Mouse (Mus musculus) hindbrain, embryonic 12.5 days (tissue): ENCODE data around the gene Ccr6. TPM values are rescaled to one million over a fixed set of nuclear protein-coding genes. Genes with fewer than 3 reads are reported as not detected.
"Not testable (repeated sequence)": the region's sequence is repeated elsewhere in the genome, so short reads cannot be mapped to it uniquely, and the experiment has no call there.

Experiments used
- ATAC-seq: fragments of 200-750 bp; cut with Nextera tagmentation; 2 replicates; pipeline ENCODE4 v1.8.0; 2017; ENCODE audit warnings: moderate TSS enrichment; ENCODE audit not compliant: low FRiP score
- H3K27ac ChIP-seq: fragments of 300-500 bp; sonication (generic); 2 replicates; pipeline ENCODE4 v1.5.1; 2016; ENCODE audit warnings: mild to moderate bottlenecking
- H3K27me3 ChIP-seq: fragments of 300-500 bp; sonication (generic); 2 replicates; pipeline ENCODE4 v1.6.1; 2016; ENCODE audit warnings: mild to moderate bottlenecking
- H3K36me3 ChIP-seq: fragments of 300-500 bp; sonication (generic); 2 replicates; pipeline ENCODE4 v1.6.1; 2016; ENCODE audit warnings: mild to moderate bottlenecking
- H3K4me1 ChIP-seq: fragments of 300-500 bp; sonication (generic); 2 replicates; pipeline ENCODE4 v1.6.1; 2016
- H3K4me2 ChIP-seq: fragments of 300-500 bp; sonication (generic); replicated peaks from 2 replicates; pipeline ENCODE4 v1.6.1; 2016; ENCODE audit warnings: mild to moderate bottlenecking
- H3K4me3 ChIP-seq: fragments of 300-500 bp; sonication (generic); 2 replicates; pipeline ENCODE4 v1.5.1; 2016; ENCODE audit warnings: mild to moderate bottlenecking
- H3K9ac ChIP-seq: fragments of 300-500 bp; sonication (generic); 2 replicates; pipeline ENCODE4 v1.6.1; 2016; ENCODE audit warnings: mild to moderate bottlenecking, moderate library complexity
- H3K9me3 ChIP-seq: fragments of 300-500 bp; sonication (generic); replicated peaks from 2 replicates; pipeline ENCODE4 v1.6.1; 2016; ENCODE audit warnings: mild to moderate bottlenecking
- WGBS: fragments of 180-500 bp; shearing (Covaris S2); methylation state at CpG from one replicate; pipeline ENCODE4 v1.1.7; 2016; 5-methylcytosine and 5-hydroxymethylcytosine counted together
- polyA plus RNA-seq: library from polyadenylated mRNA; unstranded; fragments of >200 nt; fragmentation: Nextera tagmentation; extraction: Ambion mirVana; gene quantifications from 2 replicates; pipeline ENCODE4 v1.2.1, GENCODE M21; 2016

Ccr6 gene
- polyA plus RNA-seq, 1 experiment from 2014 or later = not detected

DNA sequence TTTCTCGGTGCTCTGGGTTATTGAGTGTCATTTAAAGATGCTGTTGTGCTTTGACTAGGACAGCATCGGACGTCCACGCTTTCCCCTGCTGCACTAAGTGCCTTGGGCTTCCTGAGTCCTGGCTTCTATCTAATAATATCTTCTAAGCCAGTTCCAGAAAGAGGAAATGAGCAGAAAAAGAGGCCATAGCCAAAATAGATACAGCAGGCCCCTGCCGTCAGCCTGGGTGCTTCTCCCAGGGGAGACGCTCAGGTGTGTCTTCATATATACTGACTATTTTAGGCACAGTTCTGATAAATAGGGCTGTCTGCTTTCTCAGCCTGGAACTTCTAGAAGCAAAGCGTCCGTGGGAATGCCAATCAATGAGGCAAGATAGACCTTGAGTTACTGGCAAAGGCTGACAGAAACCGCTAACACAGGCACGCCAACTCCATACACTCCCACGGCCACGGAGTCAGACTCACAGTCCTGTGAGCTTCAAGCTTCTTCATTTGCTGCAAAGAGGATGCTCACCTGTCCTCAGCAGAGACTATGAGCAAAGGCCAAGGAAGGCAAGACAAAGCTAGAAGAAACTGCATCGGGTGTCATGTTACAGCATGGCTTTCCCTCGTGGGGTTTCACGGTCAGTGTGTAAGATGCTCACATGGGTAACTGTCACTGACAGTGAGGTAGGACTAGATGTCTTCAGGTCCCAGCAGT lies 2.3 kb downstream of the Ccr6 start:
- no peaks in the 10 kb centered on the region for H3K9me3 ChIP-seq
- H3K4me3 ChIP-seq = no peak overlapping the region
- H3K4me1 ChIP-seq = no peaks in the 10 kb centered on the region
- no peak overlapping the region for H3K9ac ChIP-seq
- H3K27ac ChIP-seq = no peak overlapping the region
- no peaks in the 10 kb centered on the region for H3K27me3 ChIP-seq
- 88% methylated on average over 15 of the region's 15 CpGs for WGBS
- H3K36me3 ChIP-seq = no peaks in the 10 kb centered on the region
- H3K4me2 ChIP-seq = no peak overlapping the region
- no peak for ATAC-seq

DNA sequence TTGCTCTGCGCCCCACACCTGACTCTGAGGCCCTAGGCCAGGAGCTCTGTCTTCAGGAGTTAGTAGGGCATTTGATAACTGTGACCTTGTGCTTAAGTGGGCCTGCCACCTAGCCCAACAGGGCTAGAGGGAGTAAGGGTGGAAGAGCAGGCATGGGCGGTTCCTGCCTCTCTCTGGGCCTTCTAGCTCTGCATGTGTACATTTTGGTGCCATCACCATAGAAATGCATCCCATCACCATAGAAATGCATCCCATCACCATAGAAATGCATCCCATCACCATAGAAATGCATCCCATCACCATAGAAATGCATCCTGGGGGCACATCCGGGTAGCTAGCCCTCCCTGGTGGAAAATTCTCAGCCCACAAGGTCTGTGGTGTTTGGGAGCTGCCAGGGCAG lies 3.7 kb downstream of the Ccr6 start:
- H3K9ac ChIP-seq = no peak overlapping the region
- no peak overlapping the region for H3K27ac ChIP-seq
- no peak overlapping the region for H3K4me3 ChIP-seq
- no peaks in the 10 kb centered on the region for H3K4me1 ChIP-seq
- H3K4me2 ChIP-seq = no peak overlapping the region
- ATAC-seq = no peak
- WGBS = 83% methylated on average over 3 of the region's 3 CpGs
- H3K27me3 ChIP-seq = no peaks in the 10 kb centered on the region
- no peaks in the 10 kb centered on the region for H3K36me3 ChIP-seq
- no peaks in the 10 kb centered on the region for H3K9me3 ChIP-seq

DNA sequence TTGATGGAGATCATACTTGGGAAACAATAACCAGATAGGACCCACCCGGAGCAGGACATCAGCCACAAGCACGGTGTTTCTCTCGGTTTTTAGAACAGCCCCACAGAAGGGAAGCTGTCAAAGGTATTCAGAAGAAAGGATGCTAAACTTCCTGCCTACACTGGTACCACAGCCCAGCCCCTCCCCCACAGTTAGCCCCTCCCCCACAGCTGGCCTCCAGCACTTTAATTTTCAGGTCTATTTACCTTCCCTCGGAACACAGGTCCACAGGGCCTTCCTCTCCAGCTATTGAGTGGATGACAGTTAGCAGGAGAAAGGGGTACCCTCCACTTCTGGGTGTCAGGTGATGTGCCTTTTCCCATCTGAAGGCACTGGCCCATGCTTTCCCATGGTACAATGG lies 4.7 kb downstream of the Ccr6 start:
- no peaks in the 10 kb centered on the region for H3K27me3 ChIP-seq
- WGBS = 66% methylated on average over 4 of the region's 4 CpGs
- no peaks in the 10 kb centered on the region for H3K4me1 ChIP-seq
- no peak overlapping the region for H3K4me3 ChIP-seq
- H3K9ac ChIP-seq = no peak overlapping the region
- no peak for ATAC-seq
- H3K9me3 ChIP-seq = no peaks in the 10 kb centered on the region
- no peak overlapping the region for H3K4me2 ChIP-seq
- H3K27ac ChIP-seq = no peak overlapping the region
- H3K36me3 ChIP-seq = no peaks in the 10 kb centered on the region

DNA sequence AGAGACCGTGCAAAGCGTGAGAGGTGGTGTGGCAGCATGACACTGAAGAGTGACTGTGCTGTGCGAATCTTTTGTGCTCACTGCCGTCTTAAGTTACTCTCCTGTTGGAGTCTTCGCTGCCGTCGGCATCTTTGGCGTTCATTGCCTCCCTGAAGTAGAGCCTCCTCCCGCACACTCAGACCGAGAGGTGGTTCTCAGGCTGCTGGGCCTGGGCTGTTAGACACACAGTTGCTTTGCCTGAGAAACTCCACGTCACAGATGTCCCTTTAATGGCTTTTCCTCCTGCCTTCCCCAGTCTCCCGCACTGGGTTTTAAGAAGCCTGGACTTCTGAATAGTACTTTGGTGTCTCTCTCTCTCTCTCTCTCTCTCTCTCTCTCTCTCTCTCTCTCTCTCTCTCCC lies 5.8 kb downstream of the Ccr6 start:
- no peak for ATAC-seq
- no peaks in the 10 kb centered on the region for H3K4me1 ChIP-seq
- no peak overlapping the region for H3K4me2 ChIP-seq
- no peaks in the 10 kb centered on the region for H3K27me3 ChIP-seq
- H3K36me3 ChIP-seq = no peaks in the 10 kb centered on the region
- H3K27ac ChIP-seq = no peak overlapping the region
- no peak overlapping the region for H3K9ac ChIP-seq
- WGBS = 74% methylated on average over 12 of the region's 12 CpGs
- no peaks in the 10 kb centered on the region for H3K9me3 ChIP-seq
- no peak overlapping the region for H3K4me3 ChIP-seq

DNA sequence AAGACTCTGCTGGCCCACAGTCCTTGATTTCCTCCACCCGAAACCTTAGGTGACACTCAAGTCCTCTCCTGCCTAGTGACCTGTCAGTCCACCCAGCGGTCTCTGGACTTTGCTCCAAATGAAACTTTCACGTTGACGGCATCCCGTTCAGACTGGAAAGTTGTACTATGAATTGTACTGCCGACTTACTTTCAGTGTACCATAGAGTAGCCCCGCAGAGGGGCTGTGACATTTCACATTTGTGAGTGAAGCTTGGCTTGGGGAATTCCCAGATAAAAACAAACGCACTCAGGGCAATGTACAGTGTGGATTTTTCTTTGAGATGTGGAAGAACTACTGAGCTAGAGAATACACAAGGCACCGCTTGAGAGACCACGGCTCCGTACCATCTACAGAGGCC lies 6.3 kb downstream of the Ccr6 start:
- WGBS = 90% methylated on average over 11 of the region's 11 CpGs
- no peak overlapping the region for H3K27ac ChIP-seq
- no peak overlapping the region for H3K9ac ChIP-seq
- no peaks in the 10 kb centered on the region for H3K27me3 ChIP-seq
- H3K36me3 ChIP-seq = no peaks in the 10 kb centered on the region
- no peaks in the 10 kb centered on the region for H3K4me1 ChIP-seq
- H3K4me2 ChIP-seq = no peak overlapping the region
- no peak overlapping the region for H3K4me3 ChIP-seq
- H3K9me3 ChIP-seq = no peaks in the 10 kb centered on the region
- ATAC-seq = no peak

DNA sequence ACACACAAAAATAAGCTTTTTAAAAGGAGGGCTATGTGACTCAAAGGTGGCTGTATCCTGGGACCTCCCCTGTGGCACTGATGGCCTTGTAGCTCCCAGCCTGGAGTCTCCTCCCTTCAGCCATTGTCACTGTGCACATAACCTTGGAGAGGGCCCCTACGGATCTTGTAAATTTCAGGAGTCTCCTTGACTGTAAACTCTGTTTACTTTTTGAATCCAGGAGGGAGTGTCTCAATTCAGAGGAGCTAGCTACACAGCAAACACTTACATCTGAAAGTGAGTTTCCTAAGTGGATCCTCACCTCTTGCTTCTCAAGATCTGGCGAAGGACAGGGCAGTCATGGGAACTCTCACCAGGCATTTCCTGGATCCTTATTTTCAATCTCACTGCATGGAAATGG lies 8.3 kb downstream of the Ccr6 start:
- Histone ChIP-seq H3K9ac (no peak overlapping the region), H3K4me3 (no peak overlapping the region), H3K27ac (no peak overlapping the region), H3K9me3 (no peaks in the 10 kb centered on the region), H3K36me3 (no peaks in the 10 kb centered on the region), H3K4me1 (no peaks in the 10 kb centered on the region), H3K4me2 (no peak overlapping the region), H3K27me3 (no peaks in the 10 kb centered on the region)
- 91% methylated on average over 2 of the region's 2 CpGs for WGBS
- ATAC-seq = no peak

DNA sequence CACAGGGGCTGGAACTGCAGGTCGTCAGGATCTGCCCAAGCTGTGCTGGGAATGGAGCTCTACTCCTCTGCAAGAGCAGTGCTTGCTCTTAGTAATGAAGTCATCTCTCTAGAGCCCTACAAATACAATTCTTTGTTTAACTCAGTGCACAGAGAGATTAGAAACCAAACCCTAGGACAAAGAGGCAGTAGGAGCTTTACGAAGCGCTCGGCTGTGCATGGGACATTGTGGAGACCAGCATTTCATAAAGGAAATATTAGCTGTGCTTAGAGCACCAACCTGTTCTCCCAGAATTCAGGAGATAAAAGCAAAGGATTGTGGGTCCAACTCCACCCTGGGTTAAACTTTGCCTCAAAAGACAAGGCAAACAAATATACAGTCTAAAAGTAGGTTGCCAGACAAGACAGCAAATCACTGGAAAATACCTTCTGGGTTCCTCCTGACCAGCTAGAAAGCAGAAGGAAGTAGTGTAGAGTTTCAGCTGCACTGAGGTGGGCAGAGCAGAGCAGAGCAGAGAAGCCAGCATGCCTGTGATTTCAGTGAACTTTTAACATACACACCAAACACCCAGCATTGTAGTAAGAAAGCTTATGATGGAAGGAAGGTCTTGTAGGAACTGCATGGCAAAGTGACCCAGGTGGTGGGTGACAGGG lies 10.4 kb downstream of the Ccr6 start:
- 83% methylated on average over 4 of the region's 4 CpGs for WGBS
- no peak for ATAC-seq

DNA sequence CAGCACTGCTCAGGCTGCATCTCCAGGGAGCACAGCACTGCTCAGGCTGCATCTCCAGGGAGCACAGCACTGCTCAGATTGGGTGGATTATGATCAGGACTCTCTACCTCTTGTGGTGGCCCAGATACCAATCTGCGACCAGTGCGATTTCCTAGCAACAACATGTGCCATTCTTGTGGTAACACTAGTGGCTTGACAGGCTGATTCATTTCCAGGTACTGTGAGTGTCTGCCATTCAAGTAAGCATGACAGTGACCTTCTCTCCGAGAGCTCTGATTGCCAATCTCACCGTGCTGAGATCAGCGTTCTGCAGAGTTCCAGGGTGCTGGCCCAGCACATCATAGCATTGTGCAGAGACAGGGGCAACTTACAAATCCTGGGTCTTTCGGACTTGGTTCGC lies 15.9 kb downstream of the Ccr6 start:
- H3K36me3 ChIP-seq = no peaks in the 10 kb centered on the region
- no peak for ATAC-seq
- no peak overlapping the region for H3K27ac ChIP-seq
- no peaks in the 10 kb centered on the region for H3K4me1 ChIP-seq
- H3K4me3 ChIP-seq = no peak overlapping the region
- H3K9me3 ChIP-seq = no peaks in the 10 kb centered on the region
- H3K4me2 ChIP-seq = no peak overlapping the region
- 90% methylated on average over 7 of the region's 7 CpGs for WGBS
- H3K9ac ChIP-seq = no peak overlapping the region
- H3K27me3 ChIP-seq = no peaks in the 10 kb centered on the region

More for the DNA sequence above, 10.4 kb downstream of the Ccr6 start:
- Histone ChIP-seq H3K36me3 (no peaks in the 10 kb centered on the region), H3K27me3 (no peaks in the 10 kb centered on the region), H3K4me1 (no peaks in the 10 kb centered on the region), H3K9me3 (no peaks in the 10 kb centered on the region), H3K27ac (no peak overlapping the region), H3K4me2 (no peak overlapping the region), H3K4me3 (no peak overlapping the region), H3K9ac (no peak overlapping the region)

DNA sequence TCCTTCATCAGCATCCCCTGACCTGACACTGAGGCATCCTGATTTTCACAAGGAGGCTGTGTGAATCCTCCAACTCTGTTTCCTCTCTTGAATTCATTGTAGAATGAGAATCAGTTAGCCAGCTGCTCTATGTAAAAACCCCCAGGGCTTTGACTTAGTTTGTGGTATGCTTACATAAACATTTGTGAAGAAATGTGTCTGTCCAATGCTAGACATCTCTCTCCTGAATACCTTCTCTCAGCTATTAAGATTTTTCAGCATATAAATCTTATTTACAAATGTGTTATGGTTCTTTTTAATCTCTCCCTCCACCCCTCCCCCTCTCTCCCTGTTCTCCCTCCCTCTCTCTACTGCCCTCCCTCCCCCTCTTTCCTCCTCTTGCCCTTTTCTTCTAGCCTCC lies 18.4 kb downstream of the Ccr6 start:
- H3K27ac ChIP-seq = no peak overlapping the region
- no peak for ATAC-seq
- no peak overlapping the region for H3K4me2 ChIP-seq

DNA sequence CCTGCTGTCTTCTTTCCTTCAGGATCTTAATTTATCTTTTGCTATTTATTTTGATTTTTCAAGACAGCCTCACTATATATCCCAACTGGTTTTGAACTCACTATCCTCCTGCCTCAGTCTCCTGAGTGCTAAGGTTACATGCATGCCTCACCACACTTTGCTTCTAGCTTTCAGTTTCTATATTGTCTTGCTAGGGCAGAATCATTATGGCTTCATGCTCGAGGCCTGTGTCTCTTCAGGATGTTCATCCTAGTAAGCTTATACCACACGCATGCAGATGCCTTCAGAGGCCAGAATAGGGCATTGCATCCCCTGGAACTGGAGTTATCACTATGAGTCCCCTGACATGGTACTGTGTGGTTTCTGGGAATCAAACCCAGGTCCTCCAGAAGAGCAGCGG lies 19.1 kb downstream of the Ccr6 start:
- no peak overlapping the region for H3K4me2 ChIP-seq
- H3K36me3 ChIP-seq = no peaks in the 10 kb centered on the region
- H3K4me3 ChIP-seq = no peak overlapping the region
- no peaks in the 10 kb centered on the region for H3K27me3 ChIP-seq
- no peaks in the 10 kb centered on the region for H3K4me1 ChIP-seq
- no peak for ATAC-seq
- H3K9ac ChIP-seq = no peak overlapping the region
- no peak overlapping the region for H3K27ac ChIP-seq
- no peaks in the 10 kb centered on the region for H3K9me3 ChIP-seq
- 76% methylated on average over 3 of the region's 3 CpGs for WGBS

More for the DNA sequence above, 18.4 kb downstream of the Ccr6 start:
- Histone ChIP-seq H3K36me3 (no peaks in the 10 kb centered on the region), H3K4me3 (no peak overlapping the region), H3K27me3 (no peaks in the 10 kb centered on the region), H3K4me1 (no peaks in the 10 kb centered on the region), H3K9me3 (no peaks in the 10 kb centered on the region), H3K9ac (no peak overlapping the region)

DNA sequence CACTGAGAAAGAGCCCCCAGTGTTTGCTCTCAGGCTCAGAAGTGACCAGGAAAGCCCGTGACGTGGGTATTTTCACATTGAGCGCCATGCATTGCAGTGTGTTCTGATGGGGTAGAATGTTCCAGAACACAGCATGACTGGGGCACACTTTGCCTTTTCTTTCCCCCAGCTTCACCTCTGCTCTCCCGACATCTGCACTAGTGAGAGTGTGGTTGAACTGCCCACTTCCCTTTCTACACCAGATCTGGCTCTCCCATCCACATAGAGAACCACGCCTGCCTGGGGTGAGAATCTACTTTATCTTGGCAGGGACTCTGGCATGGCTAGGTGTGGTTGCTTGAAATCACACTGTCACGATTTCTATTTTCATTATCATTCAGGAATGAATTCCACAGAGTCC lies 19.7 kb downstream of the Ccr6 start:
- Histone ChIP-seq H3K4me1 (no peaks in the 10 kb centered on the region), H3K9me3 (no peaks in the 10 kb centered on the region), H3K4me2 (no peak overlapping the region), H3K4me3 (no peak overlapping the region), H3K9ac (no peak overlapping the region), H3K27me3 (no peaks in the 10 kb centered on the region; the same call in 1 of the 2 replicates), H3K36me3 (no peaks in the 10 kb centered on the region), H3K27ac (no peak overlapping the region)
- WGBS = 81% methylated on average over 6 of the region's 6 CpGs
- no peak for ATAC-seq

DNA sequence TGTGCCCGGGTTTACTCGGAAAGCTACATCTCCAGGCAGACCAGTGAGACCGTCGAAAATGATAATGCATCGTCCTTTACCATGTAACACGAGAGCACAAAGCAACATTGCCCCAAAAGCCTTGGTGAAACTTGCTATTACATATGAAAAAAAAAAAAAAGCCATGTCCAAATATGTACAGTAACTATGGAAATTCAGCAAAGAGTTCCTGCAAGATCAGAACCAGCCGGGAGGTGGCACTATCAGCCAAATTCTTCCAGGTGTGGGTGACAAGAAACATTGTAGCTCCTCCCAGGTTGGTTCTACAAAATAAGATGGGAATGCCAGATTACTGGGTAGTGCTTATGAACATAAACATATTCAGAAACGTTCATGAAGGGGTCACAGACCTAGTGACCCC lies 21.1 kb downstream of the Ccr6 start:
- Histone ChIP-seq H3K27ac (no peak overlapping the region), H3K4me1 (no peaks in the 10 kb centered on the region), H3K9ac (no peak overlapping the region), H3K36me3 (no peaks in the 10 kb centered on the region), H3K4me2 (no peak overlapping the region), H3K9me3 (no peaks in the 10 kb centered on the region), H3K4me3 (no peak overlapping the region), H3K27me3 (no peaks in the 10 kb centered on the region; the same call in 1 of the 2 replicates)
- no peak for ATAC-seq
- WGBS = 72% methylated on average over 8 of the region's 8 CpGs

DNA sequence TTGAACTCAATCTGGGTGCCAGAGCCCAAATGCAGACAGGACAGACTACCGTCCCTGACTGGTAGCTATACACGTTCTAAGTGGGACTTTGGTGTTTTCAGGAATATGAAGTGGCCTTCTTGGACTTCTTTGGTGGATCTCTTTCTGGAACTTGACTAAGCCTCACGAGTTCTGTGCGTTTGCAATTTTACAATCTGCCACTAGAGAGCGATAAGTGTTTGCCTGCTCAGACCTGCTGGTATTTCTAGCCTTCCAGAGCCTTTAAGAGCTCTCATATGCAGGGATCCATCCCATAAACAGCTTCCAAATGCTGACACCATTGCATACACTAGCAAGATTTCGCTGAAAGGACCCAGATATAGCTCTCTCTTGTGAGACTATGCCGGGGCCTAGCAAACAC lies 28.8 kb downstream of the Ccr6 start:
- ATAC-seq = not testable (repeated sequence)

More for the DNA sequence above, 28.8 kb downstream of the Ccr6 start:
- not testable (repeated sequence) for H3K9me3 ChIP-seq, H3K27ac ChIP-seq, H3K36me3 ChIP-seq, H3K9ac ChIP-seq, H3K27me3 ChIP-seq, H3K4me2 ChIP-seq, H3K4me1 ChIP-seq, H3K4me3 ChIP-seq
- 13% methylated on average over 7 of the region's 7 CpGs for WGBS
